Mouse (Mus musculus): Measurements from ENCODE around the gene Ankdd1b. TPM values are rescaled to one million over a fixed set of nuclear protein-coding genes. Genes with fewer than 3 reads are reported as not detected.
A peak's percentile ranks its signal among the peaks of the same experiment; 100 is the strongest.

Ankdd1b gene
- polyA plus RNA-seq, 1 experiment from 2014 or later, result not detected

DNA sequence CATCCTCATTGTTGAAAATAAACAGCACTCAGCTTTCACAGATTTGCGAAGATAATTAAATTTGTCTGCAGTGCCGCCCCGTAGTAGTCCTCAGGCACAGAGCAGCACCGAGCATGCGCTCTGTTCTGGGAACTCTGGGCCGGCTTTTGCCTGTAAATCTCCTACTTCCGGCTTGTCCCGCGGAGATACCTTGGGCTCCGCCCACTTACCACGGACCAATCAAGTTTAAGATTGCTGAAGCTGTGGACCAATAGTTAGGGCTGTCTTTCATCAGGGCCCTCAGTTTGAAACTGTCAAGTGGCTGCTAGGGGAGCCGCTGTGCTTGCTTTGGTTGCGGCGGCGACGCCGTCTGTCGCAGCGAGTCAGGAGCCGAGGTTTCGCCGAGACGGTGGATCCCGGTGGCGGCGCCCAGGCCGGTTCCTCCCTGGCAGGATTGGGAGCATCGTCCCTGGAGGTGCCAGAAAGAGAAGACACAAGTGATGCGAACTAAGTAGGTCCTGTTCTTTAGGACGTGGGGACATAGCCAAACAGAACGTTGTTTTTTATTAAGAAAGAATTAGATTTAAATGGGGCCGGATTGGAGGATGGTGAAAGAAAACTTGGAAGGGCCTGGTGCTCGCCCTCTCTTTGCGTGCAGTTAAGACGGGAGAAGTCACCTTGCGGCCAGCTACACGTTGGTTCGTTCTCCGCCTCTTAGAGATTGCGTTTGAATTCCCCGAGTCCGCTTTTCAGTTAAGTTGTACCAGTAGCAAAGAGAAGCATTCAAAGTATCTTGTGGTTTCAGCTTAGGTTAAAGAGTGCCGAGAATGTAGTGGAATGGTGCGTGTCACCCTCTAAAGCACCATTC is 82.7 kb downstream of the Ankdd1b start, which contains the start of gene Poc5:
Poc5 (plus strand) TSS at position 253 of the 847 bp plus-strand sequence.
- no peaks in the 10 kb centered on the region for H3K9me3 ChIP-seq
- peak within 1 kb of the TSS; percentile 80 for H3K9ac ChIP-seq
- H3K4me3 ChIP-seq, result peak within 1 kb of the TSS; percentile 67
- peaks cover 16% of the 10 kb centered on the region for H3K4me1 ChIP-seq (replicated peaks)
- no peaks in the 10 kb centered on the region for H3K27me3 ChIP-seq
- ATAC-seq (ENCODE audit: low read depth), result peak; percentile 100
- H3K4me2 ChIP-seq, result peak within 1 kb of the TSS; percentile 85
- peaks cover 31% of the 10 kb centered on the region for H3K36me3 ChIP-seq
- H3K27ac ChIP-seq (replicated peaks), result peak within 1 kb of the TSS; percentile 77
- WGBS, result under 1% methylated on average over 44 of the region's 44 CpGs

DNA sequence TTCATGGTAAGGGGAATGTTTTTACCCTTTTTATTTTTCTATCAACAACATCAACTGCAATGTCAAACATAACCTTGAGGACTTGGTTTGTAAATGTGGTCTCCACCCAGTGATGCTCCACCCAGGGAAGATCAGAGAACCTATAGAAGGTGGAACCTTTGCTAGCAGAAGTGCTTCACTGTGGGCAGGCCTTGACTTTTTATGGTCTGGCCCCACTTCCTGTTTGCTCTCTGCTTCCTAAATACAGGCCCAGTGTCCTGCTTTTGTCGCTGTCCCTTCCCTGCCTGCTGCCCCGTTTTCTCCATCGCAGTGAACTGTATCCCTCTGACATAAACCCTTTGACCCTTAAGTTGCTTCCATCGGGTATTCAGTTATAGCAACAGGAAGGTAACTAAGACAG is 93.1 kb downstream of the Ankdd1b start:
- ATAC-seq (ENCODE audit: low read depth), result no peak
- Histone ChIP-seq H3K27ac (replicated peaks) (no peak overlapping the region), H3K4me1 (replicated peaks) (no peaks in the 10 kb centered on the region), H3K4me2 (no peak overlapping the region), H3K9me3 (peaks cover 3% of the 10 kb centered on the region; the same call in 1 of the 2 replicates), H3K27me3 (no peaks in the 10 kb centered on the region), H3K4me3 (no peak overlapping the region), H3K9ac (no peak overlapping the region), H3K36me3 (no peaks in the 10 kb centered on the region)
- 79% methylated on average over 4 of the region's 4 CpGs for WGBS

DNA sequence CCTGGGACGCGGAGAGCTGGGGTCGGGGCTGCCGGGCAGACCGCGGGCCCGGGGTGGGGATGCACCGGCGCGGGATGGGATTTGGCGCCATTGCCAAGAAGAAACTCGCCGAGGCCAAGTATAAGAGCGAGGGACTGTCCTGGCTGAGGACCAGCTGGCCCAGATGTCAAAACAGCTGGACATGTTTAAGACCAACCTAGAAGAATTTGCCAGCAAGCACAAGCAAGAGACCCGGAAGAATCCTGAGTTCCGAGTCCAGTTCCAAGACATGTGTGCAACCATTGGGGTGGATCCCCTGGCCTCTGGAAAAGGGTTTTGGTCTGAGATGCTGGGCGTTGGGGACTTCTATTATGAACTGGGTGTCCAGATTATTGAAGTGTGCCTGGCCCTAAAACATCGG is 94.1 kb downstream of the Ankdd1b start:
- Histone ChIP-seq H3K4me2 (no peak overlapping the region), H3K4me3 (no peak overlapping the region), H3K27me3 (no peaks in the 10 kb centered on the region), H3K9me3 (no peaks in the 10 kb centered on the region), H3K36me3 (no peaks in the 10 kb centered on the region), H3K27ac (replicated peaks) (no peak overlapping the region), H3K9ac (no peak overlapping the region), H3K4me1 (replicated peaks) (no peaks in the 10 kb centered on the region)
- 93% methylated on average over 18 of the region's 18 CpGs for WGBS
- no peak for ATAC-seq (ENCODE audit: low read depth)

DNA sequence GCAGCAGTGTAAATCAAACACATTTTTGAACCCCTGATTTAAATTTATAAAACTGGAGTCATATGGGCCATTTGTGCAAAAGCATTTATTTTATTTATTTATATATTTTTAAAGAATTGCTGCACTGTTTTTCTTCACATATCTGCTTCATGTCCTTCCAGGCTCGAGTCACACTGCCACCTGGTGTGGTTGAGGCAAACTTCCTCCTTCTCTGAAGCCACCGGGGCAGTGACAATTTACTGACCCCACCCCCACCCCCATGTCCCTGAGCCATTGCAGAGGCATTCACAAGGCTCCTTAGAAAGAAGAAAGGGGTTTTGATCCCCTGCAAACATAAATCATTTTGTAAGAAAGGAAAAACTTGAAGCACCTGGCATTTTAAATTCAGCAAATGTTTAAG is 95.5 kb downstream of the Ankdd1b start:
- Histone ChIP-seq H3K36me3 (no peaks in the 10 kb centered on the region), H3K9ac (no peak overlapping the region), H3K4me3 (no peak overlapping the region), H3K4me1 (replicated peaks) (no peaks in the 10 kb centered on the region), H3K9me3 (no peaks in the 10 kb centered on the region), H3K27me3 (no peaks in the 10 kb centered on the region), H3K4me2 (no peak overlapping the region), H3K27ac (replicated peaks) (no peak overlapping the region)
- ATAC-seq (ENCODE audit: low read depth), result no peak
- WGBS, result 4% methylated on average over 2 of the region's 2 CpGs

Other genes starting within 250 kb of the Ankdd1b start
- gene Poc5, start 82.9 kb downstream of the Ankdd1b start, polyA plus RNA-seq (2015; fragmentation: Nextera tagmentation; extraction: Ambion mirVana), result 20.1 and 22.7 TPM in 2 replicates
- not detected in 2 replicates for gene Gm17622, start 19.5 kb upstream of the Ankdd1b start, polyA plus RNA-seq (2015; fragmentation: Nextera tagmentation; extraction: Ambion mirVana)
- 5.6 and 7.0 TPM in 2 replicates for gene Polk, start 71.4 kb upstream of the Ankdd1b start, polyA plus RNA-seq (2015; fragmentation: Nextera tagmentation; extraction: Ambion mirVana)
- gene Col4a3bp, start 71.4 kb upstream of the Ankdd1b start, polyA plus RNA-seq (2015; fragmentation: Nextera tagmentation; extraction: Ambion mirVana), result 9.2 and 9.9 TPM in 2 replicates
- gene Hmgcr, start 199.7 kb upstream of the Ankdd1b start, polyA plus RNA-seq (2015; fragmentation: Nextera tagmentation; extraction: Ambion mirVana), result 129 and 134 TPM in 2 replicates

All from neural tube, embryonic 13.5 days (tissue).